Mouse (Mus musculus) megakaryocyte-erythroid progenitor cell, adult 5-6 weeks (primary cell): ENCODE measurements around the gene Farp1. TPM values are rescaled to one million over a fixed set of nuclear protein-coding genes. Genes with fewer than 3 reads are reported as not detected.

Source experiments
- ATAC-seq: replicated peaks from 2 replicates; pipeline ENCODE4 v1.8.0; 2016; ENCODE audit warnings: mild to moderate bottlenecking, inconsistent platforms; ENCODE audit not compliant: severe bottlenecking, poor library complexity, low FRiP score, low TSS enrichment
- total RNA-seq, 2 experiments: library from RNA; stranded (forward) in 1 of 2; stranded (reverse) in 1 of 2; fragments of 200-1000, 215-1000 nt in 1 of 2; fragments of >200 nt in 1 of 2; fragmentation: Nextera tagmentation in 1 of 2; gene quantifications; 2 replicates each; pipeline ENCODE4 v1.2.3; 2014 to 2017

Farp1 gene
- total RNA-seq, 2 experiments from 2014 or later, result not detected

DNA sequence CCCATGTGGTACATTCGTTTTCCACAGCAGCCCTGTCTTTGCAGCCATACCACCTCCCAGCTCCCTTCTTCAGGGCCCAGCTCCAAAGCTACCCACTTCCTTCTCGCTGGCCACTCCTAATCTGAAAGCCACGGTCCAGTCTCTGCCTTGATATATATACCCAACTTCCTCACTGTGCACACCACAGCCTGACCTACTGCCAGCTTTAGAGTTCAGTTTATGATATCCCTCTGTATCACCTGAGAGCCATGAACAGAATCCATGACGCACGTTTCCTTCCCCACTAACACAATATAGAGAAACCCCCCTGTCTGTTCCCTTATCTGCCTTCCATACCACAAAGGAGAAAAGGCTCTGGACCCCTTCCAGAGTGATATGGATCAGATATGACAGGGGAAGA lies 283.4 kb downstream of the Farp1 start:
- peak; percentile 43 for ATAC-seq

DNA sequence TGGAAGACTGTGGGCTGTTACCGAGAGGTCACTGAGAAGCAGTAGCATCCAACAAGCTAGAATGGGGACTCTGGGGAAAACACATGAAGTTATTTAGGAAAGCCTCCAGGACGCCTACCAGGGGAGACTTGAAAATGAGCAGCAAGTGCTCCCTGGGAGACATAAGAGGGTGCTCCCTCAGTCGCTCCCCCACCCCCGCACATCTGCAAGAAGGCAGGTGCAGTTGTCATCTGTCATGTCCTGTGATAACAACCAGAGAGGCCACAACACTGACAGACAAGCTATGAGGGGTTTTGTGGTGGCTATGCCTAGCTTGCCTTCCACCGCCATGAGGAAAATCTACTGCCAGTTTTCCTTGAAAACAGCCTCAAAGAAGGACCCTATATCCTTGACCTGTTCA lies 287.1 kb downstream of the Farp1 start:
- ATAC-seq, result no peak

DNA sequence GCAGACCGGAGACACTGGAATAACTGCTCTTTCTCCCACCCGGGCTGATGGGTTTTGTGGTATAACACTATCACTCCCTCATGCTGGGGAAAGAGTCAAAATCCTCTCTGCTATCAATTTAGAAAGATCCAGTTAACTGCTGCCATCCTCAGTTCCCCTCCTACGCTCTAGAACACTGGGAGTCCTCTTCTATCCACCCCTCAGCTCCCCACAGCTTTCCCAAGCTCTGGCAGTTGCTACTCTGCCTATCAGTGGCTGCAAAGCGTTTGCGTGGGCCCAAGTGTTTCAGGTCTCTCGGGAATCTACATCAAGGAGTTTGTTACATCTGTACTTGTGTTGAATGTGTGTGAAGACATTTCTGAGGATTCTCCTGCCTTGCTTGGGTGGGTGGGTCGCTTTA lies 287.6 kb downstream of the Farp1 start:
- 0 out of 2 replicates have a peak, but pooled peaks have one; percentile 29 for ATAC-seq

DNA sequence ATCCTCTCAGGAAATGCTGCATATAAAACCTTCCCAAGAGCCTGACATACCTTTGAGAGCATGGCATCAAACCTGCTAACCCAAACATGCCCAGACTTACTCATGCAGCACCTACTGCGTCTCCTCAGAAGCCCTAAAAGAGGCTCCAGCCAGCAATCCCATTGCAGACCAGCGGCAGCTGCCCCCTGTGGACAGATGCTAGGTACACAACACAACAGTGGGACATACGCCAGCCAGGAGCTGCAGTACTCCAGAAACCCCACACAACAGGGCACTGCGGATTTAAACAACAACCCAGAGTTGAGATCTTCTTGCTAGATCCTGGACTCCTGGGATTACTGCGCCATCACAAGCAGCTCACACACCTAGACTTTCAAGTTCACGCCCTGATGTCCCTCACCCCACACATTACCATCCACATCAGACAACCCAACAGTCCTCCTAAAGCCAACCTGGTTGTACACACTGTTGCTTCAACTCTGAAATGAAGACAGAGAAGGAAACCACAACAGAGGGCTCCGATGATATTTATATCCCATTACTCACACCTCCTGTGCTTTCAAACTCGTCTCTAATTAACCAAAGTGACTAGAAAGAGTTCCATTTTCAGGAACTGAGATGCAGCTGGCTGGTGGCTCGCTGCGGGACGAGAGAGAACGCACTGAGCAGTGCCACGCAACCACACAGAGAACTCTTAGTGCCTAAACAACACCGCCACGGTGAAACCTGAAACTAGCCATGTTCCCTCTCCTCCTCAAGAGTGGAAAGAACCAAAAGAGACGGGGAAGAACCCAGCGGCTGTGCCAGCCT lies 289.7 kb downstream of the Farp1 start:
- 0 out of 2 replicates have a peak, but pooled peaks have one; percentile 42 for ATAC-seq

DNA sequence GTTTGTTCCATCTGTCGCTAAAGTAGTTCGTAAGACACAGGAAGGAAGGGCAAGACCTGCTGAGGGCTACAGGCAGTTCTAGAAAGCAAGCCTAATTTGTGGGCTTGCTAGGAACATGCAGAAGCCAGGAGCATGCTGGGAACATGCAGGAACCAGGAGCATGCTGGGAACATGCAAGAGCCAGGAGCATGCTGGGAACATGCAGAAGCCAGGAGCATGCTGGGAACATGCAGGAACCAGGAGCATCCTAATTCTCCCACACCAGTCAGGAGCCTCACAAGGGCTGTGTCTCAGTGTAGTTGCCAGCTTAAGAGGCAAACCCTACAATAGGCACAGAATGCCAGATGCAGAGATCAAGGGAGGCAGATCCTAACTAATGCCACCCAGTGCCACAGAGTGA lies 291.4 kb downstream of the Farp1 start:
- no peak for ATAC-seq

DNA sequence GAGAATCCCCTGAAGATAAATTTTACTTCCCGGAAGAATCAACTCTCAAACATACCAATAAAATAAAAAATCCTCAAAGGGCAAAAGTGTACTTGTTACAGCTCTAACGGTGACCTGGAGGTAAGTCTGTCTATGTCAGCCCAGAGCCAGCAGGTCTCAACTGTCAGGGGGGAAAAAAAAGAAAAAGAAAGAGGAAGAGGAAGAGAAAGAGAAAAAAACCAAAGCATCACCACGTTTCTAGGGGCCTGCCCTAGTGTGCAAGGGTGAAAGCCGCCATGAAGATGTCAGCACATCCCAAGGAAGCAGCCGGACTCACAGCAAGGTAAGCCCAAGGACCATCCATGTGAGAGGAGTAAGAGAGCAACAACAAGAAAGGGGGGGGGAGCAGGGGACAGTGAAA lies 293.9 kb downstream of the Farp1 start:
- ATAC-seq, result no peak

DNA sequence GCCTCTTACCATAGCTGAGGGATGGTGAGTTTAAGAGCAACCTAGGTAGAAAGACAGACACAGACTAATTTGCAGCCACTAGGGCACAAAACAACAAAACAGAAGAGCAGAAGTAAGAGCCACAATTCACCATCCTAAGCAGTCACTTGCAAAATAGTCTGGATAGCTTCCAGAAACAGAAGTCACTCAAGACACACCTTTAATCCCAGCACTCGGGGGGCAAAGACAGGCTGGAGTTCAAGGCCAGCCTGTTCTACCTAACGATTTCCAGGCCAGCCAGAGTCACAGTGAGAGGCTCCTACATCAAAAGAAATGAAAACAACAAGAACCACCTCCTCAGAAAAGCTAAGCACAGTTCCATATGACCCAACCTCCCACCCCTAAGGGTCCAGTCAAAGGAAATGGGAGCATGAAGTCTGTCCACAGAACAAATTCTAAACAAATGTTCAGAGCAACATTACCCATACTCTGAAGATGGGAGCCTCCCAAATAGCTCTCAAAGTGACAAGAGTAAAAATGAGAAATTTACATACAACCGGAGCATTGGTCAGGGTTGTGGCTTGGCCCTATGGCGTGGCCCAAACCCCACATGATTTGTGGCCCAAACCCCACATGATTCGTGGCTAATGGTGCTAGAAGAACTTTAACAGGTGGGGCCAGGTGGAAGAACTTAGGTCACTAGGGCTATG lies 294.5 kb downstream of the Farp1 start:
- no peak for ATAC-seq

DNA sequence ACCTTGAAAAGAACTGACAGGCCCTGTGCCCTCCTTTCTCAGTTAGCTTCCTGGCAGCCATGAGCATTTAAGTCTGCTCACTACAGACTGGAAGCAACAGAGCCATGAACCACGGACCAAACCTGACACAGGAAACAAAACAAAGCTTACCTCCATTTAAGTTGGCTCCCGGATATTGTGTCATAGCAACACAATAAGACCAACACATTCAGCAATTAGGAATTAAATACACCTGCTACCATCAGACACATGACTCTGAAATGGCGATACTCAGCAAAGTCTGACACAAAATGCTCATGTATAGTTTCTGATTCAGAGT lies 295.0 kb downstream of the Farp1 start:
- no peak for ATAC-seq

Other genes starting within 250 kb of the Farp1 start
- gene Ipo5, start 124.0 kb upstream of the Farp1 start, total RNA-seq (2014; fragmentation: Nextera tagmentation), result 130 and 153 TPM in 2 replicates
- gene Ipo5, start 124.0 kb upstream of the Farp1 start, total RNA-seq (2017), result 224 and 242 TPM in 2 replicates